Mouse (Mus musculus) lung, adult 2 months (tissue): Measurements from ENCODE around the gene Rai1.

Source experiments
- CTCF ChIP-seq: fragments of 200-500 bp; IDR thresholded peaks from 2 replicates; pipeline ENCODE4 v1.5.1; 2011; ENCODE audit warnings: mild to moderate bottlenecking, low read length, control low read depth; ENCODE audit not compliant: insufficient read depth
- POLR2A ChIP-seq: fragments of 200-500 bp; IDR thresholded peaks from 2 replicates; pipeline ENCODE4 v1.6.1; 2011; ENCODE audit warnings: low read depth, mild to moderate bottlenecking, control low read depth, low read length, borderline replicate concordance; ENCODE audit errors: extremely low read depth

DNA sequence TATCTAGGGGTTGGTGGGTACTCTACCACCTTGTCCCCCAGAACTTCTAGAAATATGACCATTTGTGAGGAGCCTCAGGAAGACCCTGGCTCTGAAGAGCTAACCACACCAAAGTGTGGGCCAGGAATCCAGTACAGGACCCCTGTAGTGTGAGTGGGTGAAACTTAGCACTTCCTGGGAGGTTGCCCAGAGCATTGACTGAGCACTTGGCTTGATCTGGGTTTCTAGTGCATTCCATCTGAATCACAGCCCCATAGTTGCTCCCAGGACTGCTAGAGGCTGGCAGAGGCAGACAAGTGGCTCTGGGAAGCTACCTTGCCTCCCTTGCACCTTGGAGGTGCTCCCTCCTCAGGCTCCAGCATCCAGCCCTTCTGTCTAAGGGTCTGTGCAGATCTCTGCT lies 36.2 kb upstream of the Rai1 start:
- TF ChIP-seq CTCF (no peak), POLR2A (no peak)
